Mouse (Mus musculus) liver, adult 2 months (tissue): Measurements from ENCODE around the gene Erv3. TPM values are rescaled to one million over a fixed set of nuclear protein-coding genes. Genes with fewer than 3 reads are reported as not detected.

Experiments
- DNase-seq: peaks from one replicate; pipeline ENCODE4 v3.0.0-alpha.2; 2011; ENCODE audit warnings: low read depth, low spot score; ENCODE audit errors: extremely low read depth
- H3K27ac ChIP-seq: fragments of 200-500 bp; replicated peaks from 2 replicates; pipeline ENCODE4 v1.5.1; 2012; ENCODE audit warnings: low read depth, mild to moderate bottlenecking, control low read depth, inconsistent platforms, low read length; ENCODE audit not compliant: insufficient read depth
- H3K27me3 ChIP-seq: fragments of 200-500 bp; 2 replicates; pipeline ENCODE4 v1.6.1; 2012; ENCODE audit warnings: mild to moderate bottlenecking, moderate library complexity, low read length, inconsistent platforms; ENCODE audit not compliant: control insufficient read depth, insufficient read depth
- H3K36me3 ChIP-seq: fragments of 200-500 bp; 2 replicates; pipeline ENCODE4 v1.6.1; 2012; ENCODE audit warnings: low read length, inconsistent platforms; ENCODE audit not compliant: control insufficient read depth, insufficient read depth
- H3K4me1 ChIP-seq: fragments of 200-500 bp; 2 replicates; pipeline ENCODE4 v1.6.1; 2011; ENCODE audit warnings: low read length; ENCODE audit not compliant: control insufficient read depth, insufficient read depth
- H3K4me3 ChIP-seq: fragments of 200-500 bp; 2 replicates; pipeline ENCODE4 v1.5.1; 2011; ENCODE audit warnings: low read depth, mild to moderate bottlenecking, control low read depth, low read length, moderate library complexity; ENCODE audit not compliant: insufficient read depth
- H3K79me2 ChIP-seq: fragments of 200-500 bp; 2 replicates; pipeline ENCODE4 v1.6.1; 2012; ENCODE audit warnings: inconsistent platforms, mild to moderate bottlenecking, low read length, moderate library complexity; ENCODE audit not compliant: control insufficient read depth, insufficient read depth
- H3K9ac ChIP-seq: fragments of 200-500 bp; 2 replicates; pipeline ENCODE4 v1.6.1; 2012; ENCODE audit warnings: low read depth, mild to moderate bottlenecking, control low read depth, inconsistent platforms, low read length
- CTCF ChIP-seq: fragments of 200-500 bp; IDR thresholded peaks from 2 replicates; pipeline ENCODE4 v1.5.1; 2011; ENCODE audit warnings: low read depth, low read length, control low read depth
- POLR2A ChIP-seq: fragments of 200-500 bp; IDR thresholded peaks from 2 replicates; pipeline ENCODE4 v1.6.1; 2011; ENCODE audit warnings: low read length, control low read depth; ENCODE audit not compliant: insufficient read depth; ENCODE audit errors: extremely low read depth
- WGBS: fragments of 180-500 bp; shearing (Covaris S2); methylation state at CpG from one replicate; pipeline ENCODE4 v1.1.7; 2018; 5-methylcytosine and 5-hydroxymethylcytosine counted together
- polyA plus RNA-seq: library from polyadenylated mRNA; depleted of rRNA; stranded (reverse); fragments of >200 nt; gene quantifications from 2 replicates; pipeline ENCODE4 v1.2.3, GENCODE M21; 2012; rRNA removed
- total RNA-seq: library from RNA; depleted of rRNA; stranded (reverse); fragments of >200 nt; gene quantifications from 2 replicates; pipeline ENCODE4 v1.2.3, GENCODE M21; 2014; rRNA removed

Erv3 gene
- total RNA-seq (not detected in 2 replicates), polyA plus RNA-seq (not detected in 2 replicates)

GRCm38 (mm10) chr2:131859721-131860120 lies at the start of gene Erv3:
TSS of gene Erv3 (minus strand) at chr2:131859747.
- H3K4me3 ChIP-seq = no peak within 1 kb of the TSS
- TF ChIP-seq CTCF (no peak), POLR2A (no peak)
- H3K27me3 ChIP-seq = no peaks in the 10 kb centered on the region
- 88% methylated on average over 5 of the region's 5 CpGs for WGBS
- no peaks in the 10 kb centered on the region for H3K36me3 ChIP-seq
- no peak for DNase-seq
- H3K79me2 ChIP-seq = no peaks in the 10 kb centered on the region
- H3K4me1 ChIP-seq = no peaks in the 10 kb centered on the region
- no peak within 1 kb of the TSS for H3K9ac ChIP-seq
- H3K27ac ChIP-seq = no peak within 1 kb of the TSS

DNA sequence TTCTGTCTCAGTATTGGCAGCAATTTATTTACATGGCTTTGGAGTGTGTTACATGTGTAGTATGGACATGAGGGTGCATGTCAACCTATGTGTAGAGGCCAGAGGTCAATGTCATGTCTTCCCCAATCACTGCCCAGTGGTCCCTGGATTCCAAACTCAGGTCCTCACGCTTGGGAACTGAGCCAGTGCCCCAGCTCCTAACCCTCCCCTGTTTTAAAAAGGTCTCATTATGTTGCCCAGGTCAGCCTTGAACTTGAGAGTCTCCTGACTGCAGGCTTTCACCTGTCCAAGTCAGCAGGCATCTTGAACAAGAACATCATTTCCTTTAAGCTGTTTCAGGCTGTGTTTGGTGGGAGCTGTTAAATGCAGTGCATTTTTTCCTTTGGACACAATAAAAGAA lies 49.4 kb upstream of the Erv3 start:
- Histone ChIP-seq H3K36me3 (no peaks in the 10 kb centered on the region), H3K79me2 (no peaks in the 10 kb centered on the region; the same call in 1 of the 2 replicates), H3K27me3 (no peaks in the 10 kb centered on the region), H3K27ac (0 out of 2 replicates have a peak overlapping the region, but pooled peaks have one; percentile 28), H3K4me1 (peaks cover 4% of the 10 kb centered on the region; the same call in 1 of the 2 replicates), H3K9ac (no peak overlapping the region), H3K4me3 (no peak overlapping the region)
- TF ChIP-seq CTCF (no peak), POLR2A (no peak)
- 97% methylated on average over 1 of the region's 1 CpGs for WGBS
- DNase-seq = peak; percentile 9

DNA sequence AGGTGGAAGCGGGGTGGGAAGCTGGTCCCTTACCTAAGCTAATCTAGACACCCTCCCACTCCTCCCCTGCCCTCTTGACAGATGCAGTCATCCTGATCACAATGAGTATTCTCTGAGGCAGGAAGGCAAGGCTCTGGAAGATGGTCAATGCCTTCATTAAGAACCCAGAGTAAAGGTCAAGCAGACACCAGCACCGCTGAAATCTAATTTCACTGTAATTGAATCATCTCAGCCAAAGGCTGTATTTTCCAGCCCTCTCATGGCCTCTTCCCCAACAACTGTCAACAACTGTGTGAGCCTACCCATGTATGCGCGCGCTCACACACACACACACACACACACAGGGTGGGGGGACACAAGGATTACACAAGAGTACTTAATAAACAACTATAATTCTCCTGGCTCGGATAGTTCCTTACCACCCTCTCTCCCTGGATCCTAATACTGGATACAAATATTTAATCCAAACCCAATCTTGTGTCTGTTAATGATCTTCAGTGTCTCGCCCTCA lies 48.9 kb upstream of the Erv3 start:
- no peak overlapping the region for H3K9ac ChIP-seq
- H3K27me3 ChIP-seq = no peaks in the 10 kb centered on the region
- H3K79me2 ChIP-seq = no peaks in the 10 kb centered on the region
- H3K4me3 ChIP-seq = no peak overlapping the region
- WGBS = 86% methylated on average over 7 of the region's 7 CpGs
- H3K36me3 ChIP-seq = no peaks in the 10 kb centered on the region
- peaks cover 4% of the 10 kb centered on the region; the same call in 1 of the 2 replicates for H3K4me1 ChIP-seq
- TF ChIP-seq POLR2A (no peak), CTCF (no peak)
- no peak overlapping the region for H3K27ac ChIP-seq
- DNase-seq = peak; percentile 22

DNA sequence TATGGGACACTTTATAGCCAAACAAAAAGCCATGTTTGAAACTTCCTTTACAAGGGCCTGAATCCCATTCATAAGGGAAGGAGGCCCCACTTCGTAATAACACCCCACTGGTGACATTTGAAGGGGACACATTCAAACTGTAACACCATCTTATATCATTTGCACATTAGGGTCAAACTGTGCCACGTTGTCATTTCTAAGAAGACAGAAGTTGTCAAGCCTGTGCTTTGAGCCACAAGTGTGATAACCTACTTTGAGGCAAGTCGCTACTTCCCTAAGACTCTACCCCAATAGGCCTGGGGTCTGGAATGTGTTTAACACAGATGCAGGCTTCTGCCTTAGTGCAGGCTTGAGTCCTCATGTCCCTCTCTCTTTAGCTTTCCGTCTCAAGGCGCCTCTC lies 47.8 kb upstream of the Erv3 start:
- Histone ChIP-seq H3K27ac (no peak overlapping the region), H3K9ac (no peak overlapping the region), H3K27me3 (no peaks in the 10 kb centered on the region), H3K4me3 (no peak overlapping the region), H3K79me2 (no peaks in the 10 kb centered on the region), H3K4me1 (peaks cover 4% of the 10 kb centered on the region; the same call in 1 of the 2 replicates), H3K36me3 (no peaks in the 10 kb centered on the region)
- 93% methylated on average over 5 of the region's 5 CpGs for WGBS
- TF ChIP-seq CTCF (no peak), POLR2A (no peak)
- no peak for DNase-seq

GRCm38 (mm10) chr2:131906846-131907245 lies 47.3 kb upstream of the Erv3 start:
- Histone ChIP-seq H3K36me3 (no peaks in the 10 kb centered on the region), H3K9ac (no peak overlapping the region), H3K27ac (no peak overlapping the region), H3K27me3 (no peaks in the 10 kb centered on the region), H3K79me2 (no peaks in the 10 kb centered on the region), H3K4me3 (no peak overlapping the region), H3K4me1 (peaks cover 4% of the 10 kb centered on the region; the same call in 1 of the 2 replicates)
- TF ChIP-seq POLR2A = no peak
- peak; percentile 65 for DNase-seq
- WGBS = 14% methylated on average over 1 of the region's 1 CpGs

DNA sequence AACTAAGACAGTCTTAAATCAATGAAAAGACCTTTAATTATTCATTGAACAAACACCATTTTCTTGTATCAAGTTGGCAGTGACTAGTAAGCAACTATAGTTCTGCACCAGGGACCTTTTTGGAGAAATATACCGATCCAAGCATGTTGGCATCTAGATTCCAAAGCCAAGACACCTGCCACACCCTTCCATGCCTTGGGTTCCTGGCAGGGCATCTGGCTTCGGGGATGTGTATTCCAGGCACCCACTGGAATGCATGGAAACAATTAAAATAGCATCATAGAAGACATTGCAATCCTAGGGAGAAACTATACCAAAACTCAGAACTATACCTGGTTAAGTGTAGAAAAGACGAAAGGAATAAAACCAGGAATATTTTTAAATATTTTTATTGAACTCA lies 46.7 kb upstream of the Erv3 start:
- Histone ChIP-seq H3K9ac (no peak overlapping the region), H3K27me3 (no peaks in the 10 kb centered on the region), H3K79me2 (no peaks in the 10 kb centered on the region), H3K27ac (no peak overlapping the region), H3K4me1 (peaks cover 4% of the 10 kb centered on the region; the same call in 1 of the 2 replicates), H3K36me3 (no peaks in the 10 kb centered on the region), H3K4me3 (no peak overlapping the region)
- DNase-seq = no peak
- no peak for TF ChIP-seq CTCF
- no peak for TF ChIP-seq POLR2A
- WGBS = 92% methylated on average over 3 of the region's 3 CpGs
